Mouse (Mus musculus) NIH3T3 (cell line): ENCODE measurements around the gene Ampd1.

Source experiments
- DNase-seq: peaks from one replicate; pipeline ENCODE4 v3.0.0-alpha.2; 2012; ENCODE audit warnings: low read depth

The Ampd1 gene

GRCm38 (mm10) chr3:103148941-103149340 is 75.1 kb downstream of the Ampd1 start:
- no peak for DNase-seq
